Comparison of ENCODE assay signal across 10 mouse cellular contexts in the genomic region with DNA sequence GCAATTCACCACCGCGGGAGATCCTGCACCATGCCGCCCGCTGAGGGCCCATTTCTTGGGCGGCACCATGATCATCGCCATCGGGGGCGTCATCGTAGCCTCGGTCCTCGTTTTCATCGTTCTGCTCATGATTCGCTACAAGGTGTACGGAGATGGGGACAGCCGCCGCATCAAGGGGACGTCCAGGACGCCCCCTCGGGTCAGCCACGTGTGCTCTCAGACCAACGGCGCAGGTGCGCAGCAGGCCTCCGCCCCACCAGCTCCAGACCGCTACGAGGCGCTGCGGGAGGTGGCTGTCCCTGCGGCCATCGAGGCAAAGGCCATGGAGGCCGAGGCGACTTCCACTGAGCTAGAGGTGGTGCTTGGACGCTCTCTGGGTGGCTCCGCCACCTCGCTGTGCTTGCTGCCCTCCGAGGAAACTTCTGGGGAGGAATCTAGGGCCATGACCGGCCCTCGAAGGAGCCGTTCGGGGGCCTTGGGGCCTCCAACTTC. TPM values are rescaled to one million over a fixed set of nuclear protein-coding genes. Genes with fewer than 3 reads are reported as not detected.
DNase-seq lines count a peak whose midpoint lies in the region; ATAC-seq and TF ChIP-seq lines count a peak whose summit lies in the region.
"Had no signal": no experiment of that assay in that cellular context is flagged by ENCODE, and none has a peak within 500 bp of the region (broad histone marks: within the 10 kb centered on the region; RNA-seq: fewer than 3 reads in every experiment).

No protein-coding gene starts in this region.

- no peak for DNase-seq in gastrocnemius, adult 2 months
- DNase-seq in gastrocnemius, adult 8-10 months (ENCODE audit: low spot score in 2 of 2) = no peak
- DNase-seq in midbrain, embryonic 11.5 days (ENCODE audit: low spot score, missing footprints) = peak; percentile 93
- no peak for DNase-seq in frontal cortex, postnatal 25 days (ENCODE audit: low spot score in 2 of 2)
- no peak for DNase-seq in right cerebral cortex, postnatal 14 days
- DNase-seq in cerebellum, adult 9-11 months = no peak

- 16% methylated on average over 40 of the region's 40 CpGs for WGBS in hindbrain, embryonic 12.5 days
- WGBS in midbrain, embryonic 11.5 days = 16% methylated on average over 40 of the region's 40 CpGs

- no peak for TF ChIP-seq CTCF in gastrocnemius, adult 2 months (IDR thresholded peaks at IDR 0.05)
- peak; percentile 26 for TF ChIP-seq CTCF in ES-Bruce4 (IDR thresholded peaks at IDR 0.05; ENCODE audit: low read depth, low read length)

- intact Hi-C loops in gastrocnemius, adult 2 months (cut with DNase I) = no loop called here

- peak overlapping the region; percentile 79 for H3K9ac ChIP-seq in ES-Bruce4 (ENCODE audit: low read depth, poor library complexity, severe bottlenecking)
- peak overlapping the region; percentile 61; the same call in 1 of the 2 replicates for H3K9ac ChIP-seq in hindbrain, embryonic 12.5 days
- peak overlapping the region; percentile 71 for H3K9ac ChIP-seq in midbrain, embryonic 11.5 days (ENCODE audit: low read length)

- TF ChIP-seq EP300 in ES-Bruce4 (IDR thresholded peaks at IDR 0.05; ENCODE audit: insufficient read depth, low read depth, low read length) = no peak

- TF ChIP-seq POLR2A in ES-Bruce4 (IDR thresholded peaks at IDR 0.05; ENCODE audit: insufficient read depth, low read length) = no peak

- H3K4me1 ChIP-seq in ES-Bruce4 (ENCODE audit: control insufficient read depth, insufficient read depth, low read length) = no peaks in the 10 kb centered on the region
- H3K4me1 ChIP-seq in hindbrain, embryonic 12.5 days = peaks cover 18% of the 10 kb centered on the region
- H3K4me1 ChIP-seq in midbrain, embryonic 11.5 days (ENCODE audit: control insufficient read depth, insufficient read depth, low read length) = peaks cover 10% of the 10 kb centered on the region

- no peak for ATAC-seq in hindbrain, embryonic 12.5 days (ENCODE audit: low FRiP score)
- ATAC-seq in midbrain, embryonic 11.5 days (ENCODE audit: low FRiP score) = peak; percentile 37

- H3K4me2 ChIP-seq in hindbrain, embryonic 12.5 days (replicated peaks) = peak overlapping the region; percentile 74
- peak overlapping the region; percentile 78 for H3K4me2 ChIP-seq in midbrain, embryonic 11.5 days

- H3K36me3 ChIP-seq in ES-Bruce4 (ENCODE audit: control insufficient read depth, insufficient read depth, low read length, poor library complexity, severe bottlenecking) = no peaks in the 10 kb centered on the region
- H3K36me3 ChIP-seq in hindbrain, embryonic 12.5 days = peaks cover 21% of the 10 kb centered on the region
- peaks cover 9% of the 10 kb centered on the region; the same call in 1 of the 2 replicates for H3K36me3 ChIP-seq in midbrain, embryonic 11.5 days (ENCODE audit: control insufficient read depth, insufficient read depth, low read length)

- no peak overlapping the region for H3K27ac ChIP-seq in gastrocnemius, adult 2 months
- H3K27ac ChIP-seq in ES-Bruce4 (ENCODE audit: insufficient read depth, low read length) = no peak overlapping the region
- no peak overlapping the region for H3K27ac ChIP-seq in hindbrain, embryonic 12.5 days
- H3K27ac ChIP-seq in midbrain, embryonic 11.5 days (ENCODE audit: low read depth, low read length) = no peak overlapping the region

- no peaks in the 10 kb centered on the region for H3K9me3 ChIP-seq in ES-Bruce4 (replicated peaks; ENCODE audit: control insufficient read depth, insufficient read depth, low read length, poor library complexity, severe bottlenecking)
- H3K9me3 ChIP-seq in hindbrain, embryonic 12.5 days (replicated peaks) = no peaks in the 10 kb centered on the region
- no peaks in the 10 kb centered on the region for H3K9me3 ChIP-seq in midbrain, embryonic 11.5 days (ENCODE audit: control insufficient read depth, low read length)

- H3K4me3 ChIP-seq in gastrocnemius, adult 2 months = peak overlapping the region; percentile 71
- H3K4me3 ChIP-seq in ES-Bruce4 (ENCODE audit: low read depth, low read length) = peak overlapping the region; percentile 74
- peak overlapping the region; percentile 38 for H3K4me3 ChIP-seq in hindbrain, embryonic 12.5 days
- peak overlapping the region; percentile 41 for H3K4me3 ChIP-seq in midbrain, embryonic 11.5 days (ENCODE audit: low read depth, low read length)

- no peaks in the 10 kb centered on the region for H3K27me3 ChIP-seq in ES-Bruce4 (ENCODE audit: control insufficient read depth, insufficient read depth, low read length, poor library complexity, severe bottlenecking)
- H3K27me3 ChIP-seq in hindbrain, embryonic 12.5 days = peaks cover 24% of the 10 kb centered on the region
- peaks cover 13% of the 10 kb centered on the region for H3K27me3 ChIP-seq in midbrain, embryonic 11.5 days (ENCODE audit: control insufficient read depth, insufficient read depth, low read length)

RNA-seq across cellular contexts. Expression of gene Lrfn1, which starts 15.0 kb away (rescaled TPM):
- under 1 TPM; 0.14 to 0.18 TPM for total RNA-seq in gastrocnemius, adult 2 months (2021)
- under 1 TPM in 2 of 4 experiments, not detected in 2; 0.08 to 0.34 TPM for total RNA-seq in gastrocnemius, adult 8-10 months (2022)
- polyA plus RNA-seq in ES-Bruce4 (2011; ENCODE audit: insufficient read depth, insufficient read length, low read depth, missing spikeins) = 14.6 and 21.9 TPM in 2 replicates
- polyA plus RNA-seq in hindbrain, embryonic 12.5 days (2016; fragmentation: Nextera tagmentation; extraction: Ambion mirVana) = 14.0 and 15.9 TPM in 2 replicates
- polyA plus RNA-seq in midbrain, embryonic 11.5 days (2014; fragmentation: Nextera tagmentation; extraction: Ambion mirVana) = 4.5 and 5.0 TPM in 2 replicates

RNA-seq across cellular contexts. Expression of gene Gmfg, which starts 29.5 kb away (rescaled TPM):
- 1 to 10 TPM; 2.1 to 2.4 TPM for total RNA-seq in gastrocnemius, adult 2 months (2021)
- total RNA-seq in gastrocnemius, adult 8-10 months (2022) = 1 to 10 TPM in 2 of 4 experiments, under 1 TPM in 1, not detected in 1; 0.46 to 1.7 (median 1.3) TPM
- 37.6 and 45.2 TPM in 2 replicates for polyA plus RNA-seq in ES-Bruce4 (2011; ENCODE audit: insufficient read depth, insufficient read length, low read depth, missing spikeins)
- polyA plus RNA-seq in hindbrain, embryonic 12.5 days (2016; fragmentation: Nextera tagmentation; extraction: Ambion mirVana) = 5.9 and 6.5 TPM in 2 replicates
- polyA plus RNA-seq in midbrain, embryonic 11.5 days (2014; fragmentation: Nextera tagmentation; extraction: Ambion mirVana) = 6.3 and 7.5 TPM in 2 replicates

RNA-seq across cellular contexts. Expression of gene Ifnl2, which starts 43.5 kb away (rescaled TPM):
- total RNA-seq in gastrocnemius, adult 2 months (2021) = not detected
- not detected for total RNA-seq in gastrocnemius, adult 8-10 months (2022)
- not detected in 2 replicates for polyA plus RNA-seq in ES-Bruce4 (2011; ENCODE audit: insufficient read depth, insufficient read length, low read depth, missing spikeins)
- polyA plus RNA-seq in hindbrain, embryonic 12.5 days (2016; fragmentation: Nextera tagmentation; extraction: Ambion mirVana) = not detected in 2 replicates
- not detected in 2 replicates for polyA plus RNA-seq in midbrain, embryonic 11.5 days (2014; fragmentation: Nextera tagmentation; extraction: Ambion mirVana)
- total RNA-seq: adrenal gland, adult 18-20 months; gastrocnemius, postnatal 14 days had no signal

RNA-seq across cellular contexts. Expression of gene Ifnl3, which starts 55.9 kb away (rescaled TPM):
- not detected for total RNA-seq in gastrocnemius, adult 2 months (2021)
- total RNA-seq in gastrocnemius, adult 8-10 months (2022) = not detected
- polyA plus RNA-seq in ES-Bruce4 (2011; ENCODE audit: insufficient read depth, insufficient read length, low read depth, missing spikeins) = not detected in 2 replicates
- not detected in 2 replicates for polyA plus RNA-seq in hindbrain, embryonic 12.5 days (2016; fragmentation: Nextera tagmentation; extraction: Ambion mirVana)
- not detected in 2 replicates for polyA plus RNA-seq in midbrain, embryonic 11.5 days (2014; fragmentation: Nextera tagmentation; extraction: Ambion mirVana)
- total RNA-seq: adrenal gland, adult 18-20 months; gastrocnemius, postnatal 14 days had no signal
